Mouse (Mus musculus): ENCODE measurements at regions not wholly inside any gene's neighbourhood (a gene's known extent, or its start where the extent isn't known, plus 50 kb on each side); places are given as distances from the start of the nearest gene placed in this dataset.

- H3K36me3 ChIP-seq (ENCODE audit: insufficient read depth, low read length): no peaks in the 10 kb centered on the region
- no peak for TF ChIP-seq POU5F1 (IDR thresholded peaks at IDR 0.05; ENCODE audit: borderline replicate concordance, low read length)
- TF ChIP-seq NANOG (IDR thresholded peaks at IDR 0.05; ENCODE audit: borderline replicate concordance, low read length): no peak
- TF ChIP-seq CTCF (conservative IDR thresholded peaks at IDR 0.05; ENCODE audit: low read length): no peak
- no peaks in the 10 kb centered on the region for H3K27me3 ChIP-seq (ENCODE audit: insufficient read depth, low read length)
- H3K4me3 ChIP-seq (replicated peaks; ENCODE audit: low read length): no peak overlapping the region
- H3K9me3 ChIP-seq (ENCODE audit: low read length): no peaks in the 10 kb centered on the region
- H3K4me1 ChIP-seq (replicated peaks; ENCODE audit: low read depth, low read length): no peaks in the 10 kb centered on the region
Measured at GRCm38 (mm10) chr9:69651608-69652007, 109.1 kb downstream of the Foxb1 start.

GRCm38 (mm10) chr9:69642591-69642990 lies 118.1 kb downstream of the Foxb1 start:
- Histone ChIP-seq H3K4me1 (replicated peaks; ENCODE audit: low read depth, low read length) (no peaks in the 10 kb centered on the region), H3K4me3 (replicated peaks; ENCODE audit: low read length) (no peak overlapping the region), H3K9me3 (ENCODE audit: low read length) (no peaks in the 10 kb centered on the region), H3K36me3 (ENCODE audit: insufficient read depth, low read length) (no peaks in the 10 kb centered on the region), H3K27me3 (ENCODE audit: insufficient read depth, low read length) (no peaks in the 10 kb centered on the region)
- TF ChIP-seq NANOG (IDR thresholded peaks at IDR 0.05; ENCODE audit: borderline replicate concordance, low read length) (no peak), POU5F1 (IDR thresholded peaks at IDR 0.05; ENCODE audit: borderline replicate concordance, low read length) (no peak)

- Histone ChIP-seq H3K9me3 (ENCODE audit: low read length) (peaks cover 7% of the 10 kb centered on the region), H3K4me3 (replicated peaks; ENCODE audit: low read length) (no peak overlapping the region), H3K4me1 (replicated peaks; ENCODE audit: low read depth, low read length) (no peaks in the 10 kb centered on the region), H3K36me3 (ENCODE audit: insufficient read depth, low read length) (no peaks in the 10 kb centered on the region), H3K27me3 (ENCODE audit: insufficient read depth, low read length) (no peaks in the 10 kb centered on the region)
- TF ChIP-seq POU5F1 (IDR thresholded peaks at IDR 0.05; ENCODE audit: borderline replicate concordance, low read length): no peak
- TF ChIP-seq NANOG (IDR thresholded peaks at IDR 0.05; ENCODE audit: borderline replicate concordance, low read length): no peak
- peak; percentile 85 for TF ChIP-seq CTCF (conservative IDR thresholded peaks at IDR 0.05; ENCODE audit: low read length)
Measured at GRCm38 (mm10) chr9:69623312-69623711, 137.4 kb downstream of the Foxb1 start.

- TF ChIP-seq CTCF (conservative IDR thresholded peaks at IDR 0.05; ENCODE audit: low read length) (no peak), POU5F1 (IDR thresholded peaks at IDR 0.05; ENCODE audit: borderline replicate concordance, low read length) (no peak), NANOG (IDR thresholded peaks at IDR 0.05; ENCODE audit: borderline replicate concordance, low read length) (no peak)
- Histone ChIP-seq H3K27me3 (ENCODE audit: insufficient read depth, low read length) (no peaks in the 10 kb centered on the region), H3K4me3 (replicated peaks; ENCODE audit: low read length) (no peak overlapping the region), H3K4me1 (replicated peaks; ENCODE audit: low read depth, low read length) (no peaks in the 10 kb centered on the region), H3K36me3 (ENCODE audit: insufficient read depth, low read length) (no peaks in the 10 kb centered on the region), H3K9me3 (ENCODE audit: low read length) (peaks cover 2% of the 10 kb centered on the region)
Measured at GRCm38 (mm10) chr9:69621006-69621405, 139.7 kb downstream of the Foxb1 start.

- no peaks in the 10 kb centered on the region for H3K36me3 ChIP-seq (ENCODE audit: insufficient read depth, low read length)
- H3K27me3 ChIP-seq (ENCODE audit: insufficient read depth, low read length): no peaks in the 10 kb centered on the region; the same call in 1 of the 2 replicates
- H3K9me3 ChIP-seq (ENCODE audit: low read length): no peaks in the 10 kb centered on the region
- H3K4me3 ChIP-seq (replicated peaks; ENCODE audit: low read length): no peak overlapping the region
- no peak for TF ChIP-seq NANOG (IDR thresholded peaks at IDR 0.05; ENCODE audit: borderline replicate concordance, low read length)
- TF ChIP-seq CTCF (conservative IDR thresholded peaks at IDR 0.05; ENCODE audit: low read length): no peak
- no peak for TF ChIP-seq POU5F1 (IDR thresholded peaks at IDR 0.05; ENCODE audit: borderline replicate concordance, low read length)
- H3K4me1 ChIP-seq (replicated peaks; ENCODE audit: low read depth, low read length): no peaks in the 10 kb centered on the region
Measured at GRCm38 (mm10) chr9:69617328-69617727, 143.4 kb downstream of the Foxb1 start.

GRCm38 (mm10) chr9:69597472-69597871 lies 144.1 kb downstream of the Anxa2 start:
- no peak overlapping the region for H3K4me3 ChIP-seq (replicated peaks; ENCODE audit: low read length)
- H3K27me3 ChIP-seq (ENCODE audit: insufficient read depth, low read length): no peaks in the 10 kb centered on the region
- no peaks in the 10 kb centered on the region for H3K36me3 ChIP-seq (ENCODE audit: insufficient read depth, low read length)
- no peaks in the 10 kb centered on the region for H3K9me3 ChIP-seq (ENCODE audit: low read length)
- no peaks in the 10 kb centered on the region for H3K4me1 ChIP-seq (replicated peaks; ENCODE audit: low read depth, low read length)
- TF ChIP-seq CTCF (conservative IDR thresholded peaks at IDR 0.05; ENCODE audit: low read length) (no peak), NANOG (IDR thresholded peaks at IDR 0.05; ENCODE audit: borderline replicate concordance, low read length) (no peak), POU5F1 (IDR thresholded peaks at IDR 0.05; ENCODE audit: borderline replicate concordance, low read length) (no peak)

- no peaks in the 10 kb centered on the region for H3K9me3 ChIP-seq (ENCODE audit: low read length)
- no peaks in the 10 kb centered on the region for H3K27me3 ChIP-seq (ENCODE audit: insufficient read depth, low read length)
- no peaks in the 10 kb centered on the region for H3K4me1 ChIP-seq (replicated peaks; ENCODE audit: low read depth, low read length)
- TF ChIP-seq CTCF (conservative IDR thresholded peaks at IDR 0.05; ENCODE audit: low read length) (no peak), POU5F1 (IDR thresholded peaks at IDR 0.05; ENCODE audit: borderline replicate concordance, low read length) (no peak), NANOG (IDR thresholded peaks at IDR 0.05; ENCODE audit: borderline replicate concordance, low read length) (no peak)
- H3K4me3 ChIP-seq (replicated peaks; ENCODE audit: low read length): no peak overlapping the region
- no peaks in the 10 kb centered on the region for H3K36me3 ChIP-seq (ENCODE audit: insufficient read depth, low read length)
Measured at GRCm38 (mm10) chr9:69592329-69593062, 139.1 kb downstream of the Anxa2 start.

GRCm38 (mm10) chr9:69588846-69589245 lies 135.4 kb downstream of the Anxa2 start:
- H3K36me3 ChIP-seq (ENCODE audit: insufficient read depth, low read length): no peaks in the 10 kb centered on the region
- H3K4me1 ChIP-seq (replicated peaks; ENCODE audit: low read depth, low read length): no peaks in the 10 kb centered on the region
- no peaks in the 10 kb centered on the region for H3K27me3 ChIP-seq (ENCODE audit: insufficient read depth, low read length)
- H3K9me3 ChIP-seq (ENCODE audit: low read length): no peaks in the 10 kb centered on the region
- TF ChIP-seq POU5F1 (IDR thresholded peaks at IDR 0.05; ENCODE audit: borderline replicate concordance, low read length) (no peak), NANOG (IDR thresholded peaks at IDR 0.05; ENCODE audit: borderline replicate concordance, low read length) (no peak), CTCF (conservative IDR thresholded peaks at IDR 0.05; ENCODE audit: low read length) (no peak)
- H3K4me3 ChIP-seq (replicated peaks; ENCODE audit: low read length): no peak overlapping the region

GRCm38 (mm10) chr9:69587096-69587495 lies 133.7 kb downstream of the Anxa2 start:
- TF ChIP-seq CTCF (conservative IDR thresholded peaks at IDR 0.05; ENCODE audit: low read length) (no peak), NANOG (IDR thresholded peaks at IDR 0.05; ENCODE audit: borderline replicate concordance, low read length) (no peak), POU5F1 (IDR thresholded peaks at IDR 0.05; ENCODE audit: borderline replicate concordance, low read length) (no peak)
- H3K36me3 ChIP-seq (ENCODE audit: insufficient read depth, low read length): no peaks in the 10 kb centered on the region
- H3K9me3 ChIP-seq (ENCODE audit: low read length): no peaks in the 10 kb centered on the region
- H3K4me1 ChIP-seq (replicated peaks; ENCODE audit: low read depth, low read length): no peaks in the 10 kb centered on the region
- H3K27me3 ChIP-seq (ENCODE audit: insufficient read depth, low read length): no peaks in the 10 kb centered on the region
- no peak overlapping the region for H3K4me3 ChIP-seq (replicated peaks; ENCODE audit: low read length)
